Mouse (Mus musculus): ENCODE results near the gene Ctbp2. TPM values are rescaled to one million over a fixed set of nuclear protein-coding genes. Genes with fewer than 3 reads are reported as not detected.
"Not testable (repeated sequence)": the region's sequence is repeated elsewhere in the genome, so short reads cannot be mapped to it uniquely, and the experiment has no call there.

The Ctbp2 gene
- total RNA-seq, 4 experiments from 2014 or later, result 26.0 to 30.6 (median 27.5) TPM

- DNase-seq (ENCODE audit: low spot score in 2 of 2), result no peak
Measured at GRCm38 (mm10) chr7:133120221-133120751, 3.9 kb downstream of the Ctbp2 start.

GRCm38 (mm10) chr7:133117815-133118214 lies 6.3 kb downstream of the Ctbp2 start:
- no peak for DNase-seq (ENCODE audit: low spot score in 2 of 2)

- no peak for DNase-seq (ENCODE audit: low spot score in 2 of 2)
Measured at GRCm38 (mm10) chr7:133116542-133116941, 7.6 kb downstream of the Ctbp2 start.

GRCm38 (mm10) chr7:133115886-133116285 lies 8.3 kb downstream of the Ctbp2 start:
- no peak for DNase-seq (ENCODE audit: low spot score in 2 of 2)

GRCm38 (mm10) chr7:133114847-133115470 lies 9.2 kb downstream of the Ctbp2 start:
- DNase-seq (ENCODE audit: low spot score in 2 of 2), result no peak

- no peak for DNase-seq (ENCODE audit: low spot score in 2 of 2)
Measured at GRCm38 (mm10) chr7:133113185-133113895, 10.8 kb downstream of the Ctbp2 start.

DNA sequence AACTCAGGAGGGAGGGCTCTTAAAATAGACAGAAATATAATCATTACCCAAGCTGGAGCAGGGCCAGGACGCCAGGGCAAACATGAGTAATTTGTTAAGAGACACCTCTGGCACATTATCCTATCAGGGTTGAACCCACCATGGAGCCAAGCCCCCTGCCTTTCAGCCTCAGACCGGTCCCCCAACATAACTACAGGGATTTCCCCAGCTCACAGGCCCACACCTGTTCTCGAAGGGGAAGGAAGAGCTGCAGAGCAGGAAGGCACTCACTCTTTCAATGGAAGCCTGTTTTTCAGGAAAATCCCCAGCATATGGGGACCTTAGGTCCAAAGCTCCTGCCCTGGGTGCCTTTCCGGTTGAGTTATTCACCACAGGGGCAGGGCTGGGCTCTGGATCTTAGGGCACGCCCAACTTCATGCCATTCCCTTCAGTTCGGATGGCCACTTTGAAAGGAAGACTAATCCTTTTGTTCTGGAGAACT lies 11.8 kb downstream of the Ctbp2 start:
- no peak for DNase-seq (ENCODE audit: low spot score in 2 of 2)

DNA sequence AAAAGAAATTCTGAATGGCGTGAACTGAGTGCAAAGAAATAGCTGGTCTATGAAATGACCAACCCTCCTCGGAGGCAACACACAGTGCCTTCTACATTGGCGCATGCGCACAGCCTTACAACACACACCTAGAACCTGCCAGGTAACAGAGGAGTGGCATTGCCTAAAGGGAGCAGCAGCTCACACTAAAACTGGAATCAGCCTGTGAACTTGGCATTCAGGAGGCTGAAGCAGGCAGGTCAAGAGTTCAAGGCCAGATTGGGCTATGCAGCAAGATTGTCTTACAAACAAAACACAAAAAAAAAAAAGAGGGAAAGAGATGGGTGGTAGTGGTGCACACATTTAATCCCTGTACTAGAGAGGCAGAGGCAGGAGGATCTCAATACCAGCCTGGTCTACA lies 14.7 kb downstream of the Ctbp2 start:
- no peak for DNase-seq (ENCODE audit: low spot score in 2 of 2)

DNA sequence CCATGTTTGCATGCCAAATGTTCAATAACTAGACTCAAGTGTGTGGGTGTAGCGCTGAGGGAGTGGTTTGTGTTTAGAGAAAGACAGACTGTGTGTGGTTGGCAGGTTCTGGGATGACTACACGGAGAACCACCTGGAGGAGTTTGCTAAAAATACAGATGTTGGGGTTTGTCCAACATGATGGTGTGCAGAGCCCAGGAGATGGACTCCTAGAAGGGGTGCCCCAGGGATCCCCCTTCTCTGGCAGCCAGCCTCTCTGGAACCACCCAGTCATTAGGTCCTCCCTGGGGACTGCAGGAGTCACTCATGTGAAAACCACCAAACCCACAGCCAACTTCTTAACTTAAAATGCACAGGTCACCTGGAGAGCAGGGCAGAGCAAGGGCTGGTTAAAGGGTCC lies 15.5 kb downstream of the Ctbp2 start:
- DNase-seq (ENCODE audit: low spot score in 2 of 2), result peak in 1 of 2 experiments; percentile 58

- DNase-seq (ENCODE audit: low spot score in 2 of 2), result no peak
Measured at GRCm38 (mm10) chr7:133102578-133102977, 21.6 kb downstream of the Ctbp2 start.

DNA sequence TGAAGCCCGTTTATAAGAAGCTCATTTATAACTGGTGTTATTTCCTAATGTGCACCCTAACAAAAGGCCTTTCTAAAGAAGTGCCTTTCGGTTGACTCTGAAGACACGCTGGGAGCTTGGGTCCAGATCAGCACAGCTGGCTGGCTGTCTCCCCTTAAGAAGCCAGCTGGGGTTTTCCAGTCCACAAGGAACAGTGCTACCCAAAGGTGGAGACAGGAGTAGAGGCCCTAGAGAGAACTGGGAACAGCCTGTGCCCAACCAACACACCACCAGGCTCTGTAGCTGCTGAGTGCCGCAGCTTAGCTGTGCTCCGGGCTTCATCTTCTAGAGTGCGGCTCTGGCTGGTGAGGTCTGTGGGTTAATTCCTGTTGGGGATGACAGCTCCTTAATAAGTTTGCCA lies 23.1 kb downstream of the Ctbp2 start:
- DNase-seq (ENCODE audit: low spot score in 2 of 2), result no peak

DNA sequence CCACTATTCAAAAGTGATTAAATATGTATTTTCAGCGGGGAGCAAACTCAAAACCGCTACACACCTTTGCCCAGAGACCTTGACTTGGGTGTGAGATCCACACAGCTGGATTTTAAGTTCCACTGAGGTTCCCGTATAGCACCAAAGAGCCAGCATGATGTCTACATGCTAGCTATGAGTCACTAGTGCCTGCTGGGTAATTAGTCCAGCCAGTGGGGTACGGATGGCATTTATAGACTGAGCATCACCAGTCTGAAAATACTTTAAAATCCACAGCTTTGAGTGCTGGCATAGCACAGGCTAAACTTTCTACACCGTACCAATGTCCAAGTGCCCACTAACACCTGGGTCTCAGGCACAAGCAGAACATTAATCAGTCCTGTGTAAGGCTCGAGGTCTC lies 24.0 kb downstream of the Ctbp2 start:
- no peak for DNase-seq (ENCODE audit: low spot score in 2 of 2)

DNA sequence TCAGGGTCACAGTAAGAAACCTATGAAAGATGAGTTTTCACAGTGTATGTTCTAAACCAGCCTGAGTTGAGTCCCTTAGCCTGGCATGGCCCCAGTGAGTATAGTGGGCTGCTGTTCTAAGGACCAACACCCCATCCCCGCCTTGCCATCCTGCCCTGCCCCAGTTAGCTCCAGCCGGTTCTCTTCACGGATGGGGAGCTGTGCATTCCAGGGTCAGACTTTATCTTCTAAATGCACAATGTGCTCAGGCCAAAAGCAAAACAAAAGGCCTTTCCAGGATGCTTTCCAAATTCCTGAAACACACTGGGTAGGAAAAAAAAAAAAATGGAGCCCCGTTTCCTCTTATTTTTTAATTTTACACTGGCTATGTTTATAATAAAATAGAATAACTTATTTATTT lies 24.9 kb downstream of the Ctbp2 start:
- no peak for DNase-seq (ENCODE audit: low spot score in 2 of 2)

DNA sequence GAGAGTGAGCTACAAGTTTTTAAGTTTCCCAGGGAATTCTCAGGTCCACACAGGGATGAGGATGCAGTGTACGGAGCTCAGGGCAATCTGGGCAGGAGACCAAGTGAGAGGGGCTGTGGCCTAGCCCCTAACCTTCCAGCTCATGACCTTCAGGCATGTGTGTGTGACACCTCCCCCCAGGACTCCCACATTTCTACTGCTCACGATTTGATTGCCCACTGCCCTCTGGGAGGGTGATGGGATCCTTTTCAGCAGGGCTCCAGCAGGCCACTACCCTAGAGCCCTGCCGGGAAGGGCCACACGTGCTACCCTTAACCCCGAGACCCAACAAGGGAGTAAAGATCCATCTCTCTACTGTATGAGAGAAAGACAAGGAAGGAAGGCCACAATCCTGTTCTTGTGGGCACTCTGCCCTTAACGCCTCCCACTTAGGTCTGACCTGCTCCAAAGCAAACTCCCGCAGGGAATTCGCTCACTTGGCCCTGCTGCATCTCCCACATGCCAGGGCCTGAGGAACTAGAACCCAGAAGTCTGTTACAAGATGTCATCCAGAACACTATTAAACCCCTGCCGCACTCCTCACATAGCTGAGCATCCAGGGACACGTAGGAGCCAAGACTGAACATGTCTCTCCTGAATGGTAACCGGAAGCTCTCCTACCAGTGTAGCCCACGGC lies 25.9 kb downstream of the Ctbp2 start:
- no peak for DNase-seq (ENCODE audit: low spot score in 2 of 2)

DNA sequence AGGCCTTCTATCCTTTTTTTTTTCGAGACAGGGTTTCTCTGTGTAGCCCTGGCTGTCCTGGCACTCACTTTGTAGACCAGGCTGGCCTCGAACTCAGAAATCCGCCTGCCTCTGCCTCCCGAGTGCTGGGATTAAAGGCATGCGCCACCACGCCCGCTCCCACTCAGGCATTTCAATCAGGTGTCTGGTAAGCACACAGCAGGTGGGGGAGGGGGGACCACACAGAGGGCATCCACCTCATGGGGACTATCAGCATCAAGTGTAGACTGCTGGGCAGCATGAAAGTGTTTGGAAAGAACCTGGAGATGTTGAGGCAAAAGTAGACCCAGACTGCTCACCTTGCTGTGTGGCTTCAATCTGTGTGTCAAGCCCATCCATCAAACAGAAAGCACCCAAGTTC lies 28.5 kb downstream of the Ctbp2 start:
- not testable (repeated sequence) for DNase-seq (ENCODE audit: low spot score in 2 of 2)

DNA sequence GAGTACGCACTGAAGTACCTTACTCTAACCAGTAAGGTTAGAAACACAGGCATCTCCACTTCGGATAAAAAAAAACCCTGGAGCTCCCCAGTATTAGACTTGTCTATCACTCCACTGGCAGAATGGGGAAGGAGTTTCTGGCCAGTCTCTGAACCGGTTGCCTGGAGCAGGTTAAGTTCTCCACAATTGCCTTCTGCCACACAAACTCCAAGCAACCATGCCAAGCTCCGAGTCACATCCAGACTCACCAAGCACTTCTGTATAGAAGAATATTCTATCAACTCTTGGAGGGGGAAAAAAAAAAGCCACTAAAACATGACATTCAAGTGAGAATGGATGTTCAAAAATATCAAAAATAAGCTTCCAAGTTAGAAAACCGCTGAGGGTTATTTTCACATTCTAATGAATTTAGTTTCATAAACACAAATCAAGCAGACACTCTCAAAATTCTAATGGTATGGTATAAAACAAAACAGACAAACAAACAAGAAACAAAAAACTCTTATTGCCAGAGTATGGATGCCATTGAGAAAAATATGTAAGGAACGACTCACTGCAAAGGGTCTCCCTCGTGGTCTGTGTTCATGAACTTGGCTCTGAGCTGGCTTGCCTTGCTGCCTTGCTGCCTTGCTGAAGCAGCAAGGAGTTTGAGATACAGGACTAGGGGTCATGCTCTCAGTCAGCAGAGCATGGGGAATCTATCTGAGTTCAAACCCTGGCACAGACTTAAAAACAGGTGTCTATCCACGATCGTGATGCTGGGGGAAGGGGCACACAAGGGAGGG lies 29.3 kb downstream of the Ctbp2 start:
- no peak for DNase-seq (ENCODE audit: low spot score in 2 of 2)

DNA sequence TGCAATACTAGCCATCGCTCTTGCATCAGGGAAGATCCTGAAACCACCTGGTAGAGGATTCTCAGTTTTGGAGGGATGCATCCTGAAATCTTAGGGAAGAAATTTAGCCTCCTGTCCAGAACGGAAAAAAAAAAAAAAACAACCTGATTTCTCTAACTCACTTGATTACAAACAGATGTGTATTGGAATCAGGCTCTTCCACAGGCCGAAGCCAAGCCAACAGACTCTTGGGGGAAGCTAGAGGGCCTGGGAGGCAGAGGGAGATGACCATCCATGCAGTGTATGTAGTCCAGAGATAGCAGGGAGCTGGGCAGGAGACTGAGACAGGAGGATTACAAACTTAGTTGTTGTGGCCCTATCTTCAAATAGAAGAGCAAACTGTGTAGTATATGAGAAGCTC lies 30.0 kb downstream of the Ctbp2 start:
- no peak for DNase-seq (ENCODE audit: low spot score in 2 of 2)

DNA sequence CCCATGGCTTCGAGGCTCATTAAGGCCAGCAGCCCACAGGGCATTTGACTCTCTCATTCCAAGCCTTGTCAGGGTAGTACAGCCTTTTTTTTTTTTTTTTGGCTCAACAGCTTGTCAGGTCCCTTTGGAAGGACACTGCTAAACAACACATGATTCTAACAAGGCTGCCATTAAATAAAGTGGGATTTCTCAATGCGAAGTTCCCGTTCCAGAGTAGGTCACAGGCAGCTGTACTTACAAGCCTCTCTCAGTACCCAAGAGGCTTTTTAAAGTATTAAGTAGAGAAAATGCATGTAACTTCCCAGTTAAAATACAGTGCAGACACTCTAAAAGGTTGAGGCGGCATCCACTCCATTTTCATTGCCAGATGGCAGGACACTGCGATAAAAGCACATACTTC lies 30.4 kb downstream of the Ctbp2 start:
- DNase-seq (ENCODE audit: low spot score in 2 of 2), result no peak

- DNase-seq (ENCODE audit: low spot score in 2 of 2), result no peak
Measured at GRCm38 (mm10) chr7:133090641-133091040, 33.5 kb downstream of the Ctbp2 start.

- DNase-seq (ENCODE audit: low spot score in 2 of 2), result no peak
Measured at GRCm38 (mm10) chr7:133089621-133090260, 34.4 kb downstream of the Ctbp2 start.

DNA sequence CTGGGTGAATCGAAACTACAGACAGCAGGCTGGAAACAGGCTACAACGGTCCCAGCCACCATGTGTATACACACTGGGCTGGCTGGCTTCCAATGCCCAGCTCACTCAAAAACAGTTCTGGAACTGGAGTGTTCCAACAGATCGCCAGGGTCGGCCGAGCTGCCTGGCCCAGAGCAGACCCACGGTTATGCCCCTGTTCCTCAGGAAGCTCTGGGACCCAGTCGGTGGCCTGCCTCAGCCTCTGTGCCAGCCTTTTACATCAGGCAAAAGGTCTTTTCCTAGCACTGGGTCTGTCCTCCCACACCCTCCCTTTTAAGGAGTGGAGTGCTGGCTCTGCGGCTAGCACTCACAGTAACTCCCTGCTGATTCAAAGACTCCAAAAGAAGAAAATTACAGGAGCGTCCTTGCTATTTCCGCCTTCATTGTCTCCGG lies 35.3 kb downstream of the Ctbp2 start:
- peak; percentile 21 to 42 for DNase-seq (ENCODE audit: low spot score in 2 of 2)

Data from left cerebral cortex, adult 8-10 months (tissue).